Mouse (Mus musculus) forebrain, postnatal 0 days (tissue): ENCODE results near the gene Lrrc75b. TPM values are rescaled to one million over a fixed set of nuclear protein-coding genes. Genes with fewer than 3 reads are reported as not detected.

ENCODE experiments used
- ATAC-seq: fragments of 200-750 bp; cut with Nextera tagmentation; 2 replicates; pipeline ENCODE4 v1.8.0; 2017; ENCODE audit warnings: mild to moderate bottlenecking, moderate library complexity
- DNase-seq: peaks from one replicate; pipeline ENCODE4 v3.0.0-alpha.2; 2015
- H3K27ac ChIP-seq: fragments of 300-500 bp; sonication (generic); 2 replicates; pipeline ENCODE4 v1.5.1; 2014; ENCODE audit warnings: low read depth, mild to moderate bottlenecking, antibody characterized with exemption, low read length, moderate library complexity, mixed read lengths
- H3K27me3 ChIP-seq: fragments of 300-500 bp; sonication (generic); 2 replicates; pipeline ENCODE4 v1.6.1; 2014; ENCODE audit warnings: mild to moderate bottlenecking, low read length, mixed read lengths; ENCODE audit not compliant: insufficient read depth
- H3K36me3 ChIP-seq: fragments of 300-500 bp; sonication (generic); 2 replicates; pipeline ENCODE4 v1.6.1; 2014; ENCODE audit warnings: mild to moderate bottlenecking, moderate library complexity; ENCODE audit not compliant: insufficient read depth
- H3K4me1 ChIP-seq: fragments of 300-500 bp; sonication (generic); 2 replicates; pipeline ENCODE4 v1.6.1; 2014; ENCODE audit warnings: antibody characterized with exemption; ENCODE audit not compliant: insufficient read depth
- H3K4me2 ChIP-seq: fragments of 300-500 bp; sonication (generic); 2 replicates; pipeline ENCODE4 v1.6.1; 2014; ENCODE audit warnings: low read depth, mild to moderate bottlenecking, moderate library complexity
- H3K4me3 ChIP-seq: fragments of 300-500 bp; sonication (generic); 2 replicates; pipeline ENCODE4 v1.5.1; 2014; ENCODE audit warnings: low read depth, low read length, mixed read lengths
- H3K9ac ChIP-seq: fragments of 300-500 bp; sonication (generic); 2 replicates; pipeline ENCODE4 v1.6.1; 2014; ENCODE audit warnings: mild to moderate bottlenecking
- H3K9me3 ChIP-seq: fragments of 300-500 bp; sonication (generic); 2 replicates; pipeline ENCODE4 v1.6.1; 2016; ENCODE audit warnings: low read length
- CTCF ChIP-seq: sonication (generic); IDR thresholded peaks from 2 replicates; pipeline ENCODE4 v1.5.1; 2016; ENCODE audit warnings: antibody characterized with exemption, control low read depth, low read depth
- WGBS: fragments of 180-500 bp; shearing (Covaris S2); extraction: QIAGEN DNeasy Blood & Tissue Kit; methylation state at CpG from one replicate; pipeline ENCODE4 v1.1.7; 2014; 5-methylcytosine and 5-hydroxymethylcytosine counted together
- polyA plus RNA-seq: library from polyadenylated mRNA; unstranded; fragments of >200 nt; fragmentation: Nextera tagmentation; extraction: Ambion mirVana; gene quantifications from 2 replicates; pipeline ENCODE4 v1.2.1, GENCODE M21; 2015
- total RNA-seq: library from RNA; depleted of rRNA; stranded (reverse); fragments of >200 nt; gene quantifications from 2 replicates; pipeline ENCODE4 v1.2.3, GENCODE M21; 2014

Gene Lrrc75b
- total and polyA plus RNA-seq, 2 experiments from 2014 or later = 23.2 to 24.2 TPM

DNA sequence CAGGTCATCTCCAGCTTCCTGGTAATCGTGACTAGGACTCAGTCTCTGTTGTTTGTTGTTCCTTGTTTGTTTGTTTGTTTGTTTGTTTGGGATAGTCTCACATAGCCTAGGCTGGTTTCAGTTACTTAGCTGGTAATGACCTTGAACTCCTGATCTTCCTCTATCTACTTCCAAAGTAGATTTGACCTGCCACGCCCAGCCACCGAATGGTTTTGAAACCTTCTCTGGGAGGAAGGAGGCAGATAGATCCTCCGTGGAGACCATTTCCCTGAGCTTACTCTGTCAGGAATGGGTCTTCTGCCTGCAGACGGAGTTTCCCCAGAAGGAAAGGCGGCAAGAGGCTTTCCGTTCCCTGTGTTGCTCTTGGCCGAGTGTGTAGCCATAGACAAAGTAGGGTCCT lies 2.5 kb upstream of the Lrrc75b start:
- Histone ChIP-seq H3K9me3 (no peaks in the 10 kb centered on the region), H3K4me3 (no peak overlapping the region), H3K27me3 (no peaks in the 10 kb centered on the region), H3K4me2 (no peak overlapping the region), H3K4me1 (0 out of 2 replicates have a peak, but pooled peaks cover 23% of the 10 kb centered on the region), H3K36me3 (no peaks in the 10 kb centered on the region), H3K9ac (no peak overlapping the region), H3K27ac (no peak overlapping the region)
- no peak for ATAC-seq
- 91% methylated on average over 8 of the region's 8 CpGs for WGBS
- no peak for TF ChIP-seq CTCF
- DNase-seq = no peak

DNA sequence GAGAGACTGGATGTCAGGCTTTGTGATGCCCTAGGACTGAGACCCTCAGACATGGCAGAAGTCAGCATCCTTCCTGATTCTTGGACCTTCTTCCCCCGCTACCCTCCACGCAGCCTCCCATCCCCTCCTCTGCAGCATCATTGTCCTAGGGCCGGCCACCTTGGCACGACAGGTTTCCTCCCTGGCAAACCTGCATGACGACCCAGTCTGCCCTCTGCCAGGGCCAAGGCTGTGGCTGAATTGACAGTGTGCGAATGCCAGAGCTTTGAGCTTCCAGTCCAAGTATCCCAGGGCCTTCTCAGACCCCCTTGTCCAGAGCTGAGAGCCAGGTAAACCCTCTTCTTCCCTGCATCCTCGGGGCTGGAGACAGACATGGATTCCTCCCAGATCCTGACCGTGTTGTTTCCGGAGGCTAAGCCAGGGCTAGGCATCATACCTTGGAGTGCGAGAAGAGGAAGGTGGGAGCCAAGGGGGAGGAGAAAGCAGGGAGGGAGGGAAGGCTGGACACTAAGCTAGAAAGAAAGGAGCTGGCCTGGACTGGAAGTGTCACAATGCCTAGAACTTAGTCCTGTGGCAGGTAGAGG lies 1.0 kb upstream of the Lrrc75b start, which contains the start of gene Ggt1:
Gene Ggt1, plus strand, starts transcription at position 534 of the 584 bp plus-strand sequence.
- ATAC-seq (no peak), DNase-seq (no peak)
- peak within 1 kb of the TSS; percentile 83 for H3K9ac ChIP-seq
- H3K36me3 ChIP-seq = peaks cover 2% of the 10 kb centered on the region; the same call in 1 of the 2 replicates
- TF ChIP-seq CTCF = no peak
- peak within 1 kb of the TSS; percentile 94 for H3K4me2 ChIP-seq
- 0 out of 2 replicates have a peak, but pooled peaks cover 23% of the 10 kb centered on the region for H3K4me1 ChIP-seq
- peak within 1 kb of the TSS; percentile 74 for H3K4me3 ChIP-seq
- WGBS = 62% methylated on average over 10 of the region's 10 CpGs
- H3K27ac ChIP-seq = peak within 1 kb of the TSS; percentile 93
- H3K9me3 ChIP-seq = no peaks in the 10 kb centered on the region
- H3K27me3 ChIP-seq = no peaks in the 10 kb centered on the region

DNA sequence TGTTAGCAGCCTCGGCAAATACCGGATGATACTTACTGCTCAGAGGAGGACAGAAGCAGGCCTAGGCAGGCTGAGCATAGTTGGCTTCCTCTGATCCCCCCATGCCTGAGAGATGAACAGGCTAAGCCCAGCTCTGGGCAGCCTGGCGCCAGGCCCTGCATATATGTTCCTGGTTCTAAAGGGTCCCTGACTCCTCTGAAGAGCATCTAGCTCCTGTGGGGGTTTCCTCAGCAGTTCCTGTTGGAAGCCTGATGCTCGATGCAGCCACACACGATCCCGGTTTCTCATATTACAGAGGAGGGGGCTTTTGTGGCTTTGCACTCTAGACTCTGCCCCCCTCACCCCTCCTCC lies 394 bp upstream of the Lrrc75b start:
- Histone ChIP-seq H3K9ac (peak overlapping the region; percentile 83), H3K27ac (peak overlapping the region; percentile 93), H3K36me3 (peaks cover 7% of the 10 kb centered on the region; the same call in 1 of the 2 replicates), H3K4me3 (peak overlapping the region; percentile 74), H3K4me1 (0 out of 2 replicates have a peak, but pooled peaks cover 23% of the 10 kb centered on the region), H3K9me3 (no peaks in the 10 kb centered on the region), H3K27me3 (no peaks in the 10 kb centered on the region), H3K4me2 (peak overlapping the region; percentile 94)
- ATAC-seq (peak; percentile 15), DNase-seq (no peak)
- whole genome bisulfite sequencing = 12% methylated on average over 6 of the region's 6 CpGs
- no peak for TF ChIP-seq CTCF

DNA sequence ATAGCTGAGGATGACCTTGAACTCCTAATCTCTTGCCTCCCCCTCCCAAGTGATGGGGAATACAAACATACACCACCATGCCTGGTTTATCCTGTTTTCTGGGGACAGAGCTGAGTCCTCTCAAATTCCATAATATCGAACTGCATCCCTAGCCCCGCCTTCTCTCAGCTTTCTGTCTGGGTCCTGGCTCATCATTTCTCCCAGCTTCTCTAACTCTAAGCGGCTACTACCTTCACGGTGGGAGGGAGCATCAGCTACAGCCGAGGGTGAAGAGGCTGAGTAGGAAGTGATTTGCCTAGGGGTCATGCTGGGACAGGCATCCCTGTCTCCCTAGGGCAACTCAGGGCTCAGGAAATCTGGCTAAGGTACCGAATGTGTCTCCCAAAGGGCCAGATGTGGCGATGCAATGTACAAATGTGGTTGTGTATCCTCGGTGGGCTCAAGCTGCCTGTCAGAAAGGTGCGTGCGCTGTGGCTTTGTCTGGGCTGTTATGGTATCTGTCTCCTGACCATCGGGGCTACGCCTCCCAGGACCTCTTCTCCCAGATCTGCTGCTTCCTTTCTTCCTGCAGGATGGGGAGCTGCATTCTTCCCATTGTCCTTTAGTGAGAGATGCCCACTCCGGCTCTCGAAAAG lies 972 bp downstream of the Lrrc75b start:
- no peak for TF ChIP-seq CTCF
- Histone ChIP-seq H3K27me3 (no peaks in the 10 kb centered on the region), H3K4me1 (0 out of 2 replicates have a peak, but pooled peaks cover 23% of the 10 kb centered on the region), H3K9me3 (no peaks in the 10 kb centered on the region), H3K4me2 (peak overlapping the region; percentile 94), H3K9ac (peak overlapping the region; percentile 83), H3K27ac (peak overlapping the region; percentile 93), H3K36me3 (peaks cover 15% of the 10 kb centered on the region), H3K4me3 (peak overlapping the region; percentile 74)
- DNase-seq (no peak), ATAC-seq (peak; percentile 10)
- 3% methylated on average over 14 of the region's 14 CpGs for WGBS

DNA sequence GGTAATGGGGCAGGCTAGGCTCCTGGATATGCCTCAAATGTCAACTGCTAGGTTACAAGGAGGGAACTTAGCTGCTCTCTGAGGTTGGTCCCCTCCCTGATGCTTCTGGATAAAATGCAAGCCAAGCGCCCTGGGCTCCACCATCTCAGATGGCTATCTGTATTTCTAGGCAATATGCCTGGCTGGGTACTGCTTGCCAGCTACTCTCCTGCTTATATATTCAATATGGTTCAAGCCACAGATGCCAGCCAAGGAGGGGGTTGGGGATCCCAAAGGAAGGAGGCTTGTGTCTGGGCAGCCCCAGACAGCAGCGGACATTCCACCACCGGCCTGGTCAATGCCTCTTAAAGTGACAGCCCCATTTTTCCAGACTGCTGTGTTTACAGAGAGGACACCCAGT lies 1.6 kb downstream of the Lrrc75b start:
- peak overlapping the region; percentile 93 for H3K27ac ChIP-seq
- H3K9me3 ChIP-seq = no peaks in the 10 kb centered on the region
- peak overlapping the region; percentile 94 for H3K4me2 ChIP-seq
- WGBS = 9% methylated on average over 3 of the region's 3 CpGs
- peak; percentile 79 for DNase-seq
- H3K36me3 ChIP-seq = peaks cover 22% of the 10 kb centered on the region
- 0 out of 2 replicates have a peak, but pooled peaks cover 23% of the 10 kb centered on the region for H3K4me1 ChIP-seq
- peak; percentile 47 for ATAC-seq
- peak overlapping the region; percentile 74 for H3K4me3 ChIP-seq
- TF ChIP-seq CTCF = no peak
- peak overlapping the region; percentile 83 for H3K9ac ChIP-seq
- no peaks in the 10 kb centered on the region for H3K27me3 ChIP-seq

DNA sequence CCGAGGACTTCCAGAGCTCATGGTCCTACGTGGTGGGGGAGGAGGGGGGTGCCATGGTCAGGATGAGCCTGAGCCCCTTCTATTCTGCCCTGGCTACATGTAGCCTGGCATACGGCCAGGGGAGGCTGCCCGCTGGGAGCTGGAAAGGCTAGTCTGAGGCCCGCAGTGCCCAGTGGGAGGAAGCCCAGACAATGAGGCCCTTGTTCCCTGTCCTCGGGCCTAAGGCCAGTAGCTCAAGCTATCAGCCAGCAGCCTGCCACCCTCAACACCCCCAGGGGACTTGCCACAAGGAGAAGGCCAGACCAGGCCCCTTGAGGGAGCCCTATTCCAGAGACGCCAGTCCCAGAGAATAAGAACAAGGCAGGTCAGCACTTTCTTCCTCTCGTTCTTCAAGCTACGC lies 4.1 kb downstream of the Lrrc75b start:
- TF ChIP-seq CTCF = no peak; the same call in 1 of the 2 replicates
- no peak overlapping the region for H3K4me3 ChIP-seq
- DNase-seq = peak; percentile 82
- no peaks in the 10 kb centered on the region for H3K27me3 ChIP-seq
- H3K9ac ChIP-seq = no peak overlapping the region
- H3K4me1 ChIP-seq = 0 out of 2 replicates have a peak, but pooled peaks cover 23% of the 10 kb centered on the region
- H3K27ac ChIP-seq = 0 out of 2 replicates have a peak overlapping the region, but pooled peaks have one; percentile 10
- ATAC-seq = peak; percentile 75
- H3K36me3 ChIP-seq = peaks cover 30% of the 10 kb centered on the region
- no peaks in the 10 kb centered on the region for H3K9me3 ChIP-seq
- WGBS = 14% methylated on average over 9 of the region's 9 CpGs
- no peak overlapping the region for H3K4me2 ChIP-seq

DNA sequence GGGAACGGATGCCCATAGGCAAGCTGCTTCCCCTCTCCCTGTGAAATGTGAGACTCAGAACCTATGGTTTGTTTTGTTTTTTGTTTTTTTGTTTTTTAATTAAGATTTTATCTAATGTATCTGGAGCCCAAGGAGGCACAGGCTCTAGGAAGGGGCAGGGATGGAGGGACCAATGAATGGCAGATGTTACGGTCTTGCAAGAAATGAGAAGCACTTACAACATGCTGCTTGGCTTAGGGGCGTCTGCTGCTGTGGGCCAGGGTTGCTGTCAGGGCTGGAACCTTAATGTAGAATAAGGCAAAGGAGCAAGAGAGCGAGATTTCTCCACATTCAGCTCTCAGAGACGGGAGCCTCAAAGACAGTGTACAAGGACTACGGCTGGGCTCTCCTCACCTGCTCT lies 4.6 kb downstream of the Lrrc75b start:
- 0 out of 2 replicates have a peak, but pooled peaks cover 18% of the 10 kb centered on the region for H3K4me1 ChIP-seq
- no peak for TF ChIP-seq CTCF
- H3K27ac ChIP-seq = peak overlapping the region; percentile 57; the same call in 1 of the 2 replicates
- H3K4me3 ChIP-seq = no peak overlapping the region
- H3K4me2 ChIP-seq = no peak overlapping the region
- 53% methylated on average over 6 of the region's 6 CpGs for WGBS
- no peaks in the 10 kb centered on the region for H3K9me3 ChIP-seq
- no peaks in the 10 kb centered on the region for H3K27me3 ChIP-seq
- DNase-seq (no peak), ATAC-seq (no peak)
- peaks cover 30% of the 10 kb centered on the region for H3K36me3 ChIP-seq
- no peak overlapping the region for H3K9ac ChIP-seq
